Comparison of ENCODE assay signal across 29 mouse cellular contexts in genomic region chr8:90330377-90331285, GRCm38 (mm10). TPM values are rescaled to one million over a fixed set of nuclear protein-coding genes. Genes with fewer than 3 reads are reported as not detected.
A peak's percentile ranks its signal among the peaks of the same experiment; 100 is the strongest.
DNase-seq lines count a peak whose midpoint lies in the region; ATAC-seq lines count a peak whose summit lies in the region.
"Had no signal": no experiment of that assay in that cellular context is flagged by ENCODE, and none has a peak within 500 bp of the region (broad histone marks: within the 10 kb centered on the region; RNA-seq: fewer than 3 reads in every experiment).

No protein-coding gene starts in this region.

- peaks cover 62% of the 10 kb centered on the region for H3K36me3 ChIP-seq in forebrain, embryonic 10.5 days (replicated peaks)
- peaks cover 29% of the 10 kb centered on the region for H3K36me3 ChIP-seq in forebrain, embryonic 14.5 days (ENCODE audit: control insufficient read depth, insufficient read depth, low read length)
- H3K36me3 ChIP-seq in hindbrain, embryonic 13.5 days = peaks cover 19% of the 10 kb centered on the region
- peaks cover 62% of the 10 kb centered on the region for H3K36me3 ChIP-seq in hindbrain, embryonic 10.5 days
- peaks cover 8% of the 10 kb centered on the region; the same call in 1 of the 2 replicates for H3K36me3 ChIP-seq in midbrain, embryonic 11.5 days (ENCODE audit: control insufficient read depth, insufficient read depth, low read length)
- peaks cover 7% of the 10 kb centered on the region; the same call in 1 of the 2 replicates for H3K36me3 ChIP-seq in midbrain, embryonic 16.5 days (ENCODE audit: control insufficient read depth, insufficient read depth, low read length)
- no peaks in the 10 kb centered on the region for H3K36me3 ChIP-seq in liver, embryonic 12.5 days
- H3K36me3 ChIP-seq: G1E; heart, embryonic 15.5 days; limb, embryonic 15.5 days had no signal

- H3K9me3 ChIP-seq in forebrain, embryonic 10.5 days = 0 out of 2 replicates have a peak, but pooled peaks cover 5% of the 10 kb centered on the region
- no peaks in the 10 kb centered on the region for H3K9me3 ChIP-seq in forebrain, embryonic 14.5 days (replicated peaks; ENCODE audit: control insufficient read depth, low read length)
- H3K9me3 ChIP-seq in hindbrain, embryonic 13.5 days = no peaks in the 10 kb centered on the region
- H3K9me3 ChIP-seq in hindbrain, embryonic 10.5 days = no peaks in the 10 kb centered on the region
- H3K9me3 ChIP-seq in midbrain, embryonic 11.5 days (ENCODE audit: control insufficient read depth, low read length) = no peaks in the 10 kb centered on the region
- no peaks in the 10 kb centered on the region for H3K9me3 ChIP-seq in midbrain, embryonic 16.5 days (replicated peaks; ENCODE audit: control insufficient read depth, low read length, poor library complexity, severe bottlenecking)
- H3K9me3 ChIP-seq in liver, embryonic 12.5 days (replicated peaks) = no peaks in the 10 kb centered on the region
- H3K9me3 ChIP-seq: embryonic facial prominence, embryonic 13.5 days; heart, embryonic 10.5 days; heart, embryonic 15.5 days; limb, embryonic 10.5 days; limb, embryonic 15.5 days had no signal

- no peak overlapping the region for H3K4me2 ChIP-seq in forebrain, embryonic 14.5 days (ENCODE audit: low read length)
- no peak overlapping the region for H3K4me2 ChIP-seq in hindbrain, embryonic 13.5 days
- H3K4me2 ChIP-seq in midbrain, embryonic 11.5 days = peak overlapping the region; percentile 16
- no peak overlapping the region for H3K4me2 ChIP-seq in midbrain, embryonic 16.5 days (ENCODE audit: low read length)
- H3K4me2 ChIP-seq in liver, embryonic 12.5 days = no peak overlapping the region
- H3K4me2 ChIP-seq: embryonic facial prominence, embryonic 13.5 days; heart, embryonic 15.5 days; hindbrain, embryonic 14.5 days; limb, embryonic 15.5 days had no signal

- WGBS in forebrain, embryonic 10.5 days = 45% methylated on average over 7 of the region's 7 CpGs
- 32% methylated on average over 7 of the region's 7 CpGs for WGBS in forebrain, embryonic 14.5 days
- WGBS in hindbrain, embryonic 13.5 days = 60% methylated on average over 7 of the region's 7 CpGs
- 68% methylated on average over 7 of the region's 7 CpGs for WGBS in hindbrain, embryonic 10.5 days
- 25% methylated on average over 7 of the region's 7 CpGs for WGBS in midbrain, embryonic 11.5 days
- WGBS in midbrain, embryonic 16.5 days = 20% methylated on average over 7 of the region's 7 CpGs
- 55% methylated on average over 7 of the region's 7 CpGs for WGBS in liver, embryonic 12.5 days (ENCODE audit: insufficient replicate concordance)

- no peak overlapping the region for H3K9ac ChIP-seq in forebrain, embryonic 14.5 days (ENCODE audit: low read length)
- no peak overlapping the region for H3K9ac ChIP-seq in hindbrain, embryonic 13.5 days
- no peak overlapping the region for H3K9ac ChIP-seq in midbrain, embryonic 11.5 days (ENCODE audit: low read length)
- no peak overlapping the region for H3K9ac ChIP-seq in midbrain, embryonic 16.5 days (ENCODE audit: low read depth, low read length)
- H3K9ac ChIP-seq in liver, embryonic 12.5 days = no peak overlapping the region
- H3K9ac ChIP-seq: embryonic facial prominence, embryonic 13.5 days; heart, embryonic 15.5 days; hindbrain, embryonic 14.5 days; limb, embryonic 15.5 days; liver, embryonic 14.5 days had no signal

- no peak for ATAC-seq in forebrain, embryonic 14.5 days
- no peak for ATAC-seq in hindbrain, embryonic 13.5 days (ENCODE audit: low FRiP score)
- ATAC-seq in midbrain, embryonic 11.5 days (ENCODE audit: low FRiP score) = peak; percentile 75
- ATAC-seq in midbrain, embryonic 16.5 days = no peak
- ATAC-seq in liver, embryonic 12.5 days = no peak
- ATAC-seq: intestine, postnatal 0 days had no signal

- H3K4me3 ChIP-seq in forebrain, embryonic 10.5 days = no peak overlapping the region
- no peak overlapping the region for H3K4me3 ChIP-seq in forebrain, embryonic 14.5 days (ENCODE audit: low read depth, low read length)
- no peak overlapping the region for H3K4me3 ChIP-seq in hindbrain, embryonic 13.5 days
- H3K4me3 ChIP-seq in hindbrain, embryonic 10.5 days = no peak overlapping the region
- H3K4me3 ChIP-seq in midbrain, embryonic 11.5 days (ENCODE audit: low read depth, low read length) = no peak overlapping the region
- no peak overlapping the region for H3K4me3 ChIP-seq in midbrain, embryonic 16.5 days (ENCODE audit: low read depth, low read length)
- no peak overlapping the region for H3K4me3 ChIP-seq in liver, embryonic 12.5 days
- H3K4me3 ChIP-seq: embryonic facial prominence, embryonic 13.5 days; heart, embryonic 10.5 days; heart, embryonic 15.5 days; limb, embryonic 10.5 days; limb, embryonic 15.5 days had no signal

- no peaks in the 10 kb centered on the region for H3K27me3 ChIP-seq in forebrain, embryonic 10.5 days (ENCODE audit: poor library complexity, severe bottlenecking)
- H3K27me3 ChIP-seq in forebrain, embryonic 14.5 days (replicated peaks; ENCODE audit: control insufficient read depth, insufficient read depth, low read length) = no peaks in the 10 kb centered on the region
- H3K27me3 ChIP-seq in hindbrain, embryonic 13.5 days = no peaks in the 10 kb centered on the region
- no peaks in the 10 kb centered on the region for H3K27me3 ChIP-seq in hindbrain, embryonic 10.5 days (ENCODE audit: insufficient read depth, poor library complexity, severe bottlenecking)
- H3K27me3 ChIP-seq in midbrain, embryonic 11.5 days (ENCODE audit: control insufficient read depth, insufficient read depth, low read length) = no peaks in the 10 kb centered on the region
- no peaks in the 10 kb centered on the region for H3K27me3 ChIP-seq in midbrain, embryonic 16.5 days (ENCODE audit: control insufficient read depth, insufficient read depth, low read depth, low read length)
- no peaks in the 10 kb centered on the region for H3K27me3 ChIP-seq in liver, embryonic 12.5 days (replicated peaks)
- H3K27me3 ChIP-seq: embryonic facial prominence, embryonic 13.5 days; heart, embryonic 15.5 days; limb, embryonic 15.5 days had no signal

- H3K4me1 ChIP-seq in forebrain, embryonic 10.5 days = peaks cover 30% of the 10 kb centered on the region
- peaks cover 15% of the 10 kb centered on the region for H3K4me1 ChIP-seq in forebrain, embryonic 14.5 days (ENCODE audit: control insufficient read depth, insufficient read depth, low read length)
- H3K4me1 ChIP-seq in hindbrain, embryonic 13.5 days (replicated peaks) = peaks cover 32% of the 10 kb centered on the region
- H3K4me1 ChIP-seq in hindbrain, embryonic 10.5 days (replicated peaks) = peaks cover 24% of the 10 kb centered on the region
- H3K4me1 ChIP-seq in midbrain, embryonic 11.5 days (ENCODE audit: control insufficient read depth, insufficient read depth, low read length) = peaks cover 37% of the 10 kb centered on the region
- peaks cover 13% of the 10 kb centered on the region for H3K4me1 ChIP-seq in midbrain, embryonic 16.5 days (ENCODE audit: control insufficient read depth, insufficient read depth, low read length)
- no peaks in the 10 kb centered on the region for H3K4me1 ChIP-seq in liver, embryonic 12.5 days
- H3K4me1 ChIP-seq: embryonic facial prominence, embryonic 13.5 days; limb, embryonic 10.5 days; limb, embryonic 15.5 days had no signal

- peak overlapping the region; percentile 68 for H3K27ac ChIP-seq in forebrain, embryonic 10.5 days
- H3K27ac ChIP-seq in forebrain, embryonic 14.5 days (ENCODE audit: low read depth, low read length) = no peak overlapping the region
- H3K27ac ChIP-seq in hindbrain, embryonic 13.5 days = peak overlapping the region; percentile 60
- H3K27ac ChIP-seq in hindbrain, embryonic 10.5 days = no peak overlapping the region; the same call in 1 of the 2 replicates
- peak overlapping the region; percentile 64 for H3K27ac ChIP-seq in midbrain, embryonic 11.5 days (ENCODE audit: low read depth, low read length)
- peak overlapping the region; percentile 12; the same call in 1 of the 2 replicates for H3K27ac ChIP-seq in midbrain, embryonic 16.5 days (ENCODE audit: low read length)
- H3K27ac ChIP-seq in liver, embryonic 12.5 days = no peak overlapping the region
- H3K27ac ChIP-seq: embryonic facial prominence, embryonic 13.5 days; heart, embryonic 10.5 days; heart, embryonic 15.5 days; hindbrain, embryonic 14.5 days; limb, embryonic 10.5 days; limb, embryonic 15.5 days; liver, embryonic 14.5 days; macrophage had no signal

- no peak for DNase-seq in forebrain, embryonic 10.5 days (ENCODE audit: extremely low spot score, low spot score)
- DNase-seq in forebrain, embryonic 14.5 days (ENCODE audit: low spot score) = no peak
- DNase-seq in hindbrain, embryonic 10.5 days (ENCODE audit: low spot score) = no peak
- peak; percentile 91 for DNase-seq in midbrain, embryonic 11.5 days (ENCODE audit: low spot score, missing footprints)
- no peak for DNase-seq in layer of hippocampus, adult 9-11 months
- DNase-seq: adrenal gland, postnatal 25 days; cerebellum, adult 2 months; cerebellum, postnatal 14 days; gastrocnemius, postnatal 14 days; heart, postnatal 36 days; kidney, adult 9 months; kidney, postnatal 10 days; lung, adult 2 months; lung, postnatal 10 days; right cerebral cortex, postnatal 25 days; thymus, postnatal 14 days had no signal

RNA-seq across cellular contexts. Expression of gene Tox3, which starts 17.5 kb away (rescaled TPM):
- polyA plus RNA-seq in forebrain, embryonic 10.5 days (2016; fragmentation: Nextera tagmentation; extraction: Ambion mirVana) = 10.5 and 11.8 TPM in 2 replicates
- 18.8 and 20.2 TPM in 2 replicates for polyA plus RNA-seq in forebrain, embryonic 14.5 days (2014; fragmentation: Nextera tagmentation; extraction: Ambion mirVana)
- polyA plus RNA-seq in hindbrain, embryonic 13.5 days (2015; fragmentation: Nextera tagmentation; extraction: Ambion mirVana) = 20.1 and 23.6 TPM in 2 replicates
- polyA plus RNA-seq in hindbrain, embryonic 10.5 days (2016; fragmentation: Nextera tagmentation; extraction: Ambion mirVana) = 15.0 and 24.4 TPM in 2 replicates
- 47.7 and 56.6 TPM in 2 replicates for polyA plus RNA-seq in midbrain, embryonic 11.5 days (2014; fragmentation: Nextera tagmentation; extraction: Ambion mirVana)
- polyA plus RNA-seq in midbrain, embryonic 16.5 days (2015; fragmentation: Nextera tagmentation; extraction: Ambion mirVana) = 17.3 and 21.9 TPM in 2 replicates
- 0.54 and 0.76 TPM in 2 replicates for polyA plus RNA-seq in liver, embryonic 12.5 days (2016; fragmentation: Nextera tagmentation; extraction: Ambion mirVana)
- polyA plus RNA-seq: G1E, macrophage had no signal

Comparison
In these comparisons a context has a peak if more than half of its experiments do, and no peak if none do; other contexts are left out.
1. H3K27ac ChIP-seq: peak in forebrain, embryonic 10.5 days (single experiment), hindbrain, embryonic 13.5 days (single experiment), midbrain, embryonic 11.5 days (single experiment) and midbrain, embryonic 16.5 days (single experiment); none in forebrain, embryonic 14.5 days (single experiment), hindbrain, embryonic 10.5 days (single experiment) and liver, embryonic 12.5 days (single experiment).